Mouse (Mus musculus) forelimb bud, embryonic 11.5 days (tissue): ENCODE data around the gene Npcd.
"Not testable (repeated sequence)": the region's sequence is repeated elsewhere in the genome, so short reads cannot be mapped to it uniquely, and the experiment has no call there.

Experiments
- DNase-seq: peaks from one replicate; pipeline ENCODE4 v3.0.0-alpha.2; 2012; ENCODE audit warnings: low read depth, low spot score

Npcd gene

DNA sequence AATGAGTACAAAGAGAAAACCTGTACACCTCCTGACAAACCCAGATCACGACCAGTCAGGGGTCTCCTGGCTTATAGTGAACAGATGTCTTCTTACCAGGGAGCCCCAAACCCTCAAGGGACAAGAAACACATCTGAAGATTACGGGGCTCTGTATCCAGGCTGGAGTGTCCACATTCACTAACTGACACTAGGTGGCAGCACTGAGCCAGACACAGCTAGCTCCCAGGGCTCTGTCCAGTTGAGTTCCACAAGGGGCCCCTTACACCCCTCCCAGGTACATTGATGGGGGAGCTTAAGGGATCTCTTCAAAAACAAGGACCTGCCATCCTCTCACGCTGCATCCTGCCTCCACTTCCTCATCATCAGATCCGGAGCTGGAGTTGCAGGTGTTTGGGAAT lies 3.6 kb downstream of the Npcd start:
- peak; percentile 86 for DNase-seq

DNA sequence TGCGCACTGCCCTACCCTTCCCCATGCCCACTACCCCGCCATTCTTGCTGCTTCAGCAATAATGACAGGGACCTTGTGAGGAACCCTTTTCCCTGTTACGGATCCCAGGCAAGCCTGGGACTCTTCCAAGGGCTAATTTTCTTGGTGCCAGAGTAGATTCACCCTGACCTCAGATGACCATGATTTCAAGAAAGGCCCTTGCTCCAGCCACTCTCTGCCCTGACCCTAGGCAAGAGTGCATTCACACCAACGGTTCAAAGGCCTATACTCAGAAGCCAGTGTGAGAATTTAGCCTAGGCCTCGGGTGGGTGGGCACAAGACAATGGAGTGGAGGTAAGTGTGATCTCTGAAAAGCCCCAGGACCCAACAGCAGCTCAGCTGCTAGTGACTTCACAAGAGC lies 4.6 kb downstream of the Npcd start:
- DNase-seq, result no peak

DNA sequence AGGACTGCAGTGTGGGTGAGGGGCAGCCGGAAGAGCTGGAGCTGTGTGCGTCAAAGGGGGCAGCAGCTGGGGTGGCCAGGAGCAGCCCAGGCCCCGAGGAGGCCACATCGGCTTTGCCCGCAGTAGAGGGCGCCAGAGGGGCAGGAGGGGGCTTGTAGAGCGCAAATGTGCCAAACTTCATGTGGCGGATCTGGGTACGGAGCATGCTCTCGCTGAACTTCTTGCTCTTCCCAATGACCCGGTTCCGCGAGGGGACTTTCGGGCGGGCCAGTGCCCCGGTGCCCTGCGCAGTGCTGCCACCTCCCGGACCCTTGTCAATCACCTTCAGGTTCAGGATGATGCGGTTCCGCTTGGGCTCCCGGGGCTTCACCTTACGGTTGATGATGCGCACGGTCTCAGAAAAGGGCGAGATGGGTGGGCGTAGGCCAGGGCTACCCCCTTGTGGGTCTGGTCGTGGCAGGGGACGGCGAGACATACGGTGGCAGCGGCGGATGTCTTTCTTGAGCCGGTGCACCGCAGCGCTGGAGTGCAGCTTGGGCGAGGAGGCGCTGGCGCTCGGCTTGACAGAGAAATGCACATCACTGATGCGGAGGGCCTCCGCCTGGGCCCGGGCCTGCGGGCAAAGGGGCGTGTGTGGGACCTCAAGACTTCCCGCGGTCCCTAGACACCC lies 5.5 kb downstream of the Npcd start:
- no peak for DNase-seq

DNA sequence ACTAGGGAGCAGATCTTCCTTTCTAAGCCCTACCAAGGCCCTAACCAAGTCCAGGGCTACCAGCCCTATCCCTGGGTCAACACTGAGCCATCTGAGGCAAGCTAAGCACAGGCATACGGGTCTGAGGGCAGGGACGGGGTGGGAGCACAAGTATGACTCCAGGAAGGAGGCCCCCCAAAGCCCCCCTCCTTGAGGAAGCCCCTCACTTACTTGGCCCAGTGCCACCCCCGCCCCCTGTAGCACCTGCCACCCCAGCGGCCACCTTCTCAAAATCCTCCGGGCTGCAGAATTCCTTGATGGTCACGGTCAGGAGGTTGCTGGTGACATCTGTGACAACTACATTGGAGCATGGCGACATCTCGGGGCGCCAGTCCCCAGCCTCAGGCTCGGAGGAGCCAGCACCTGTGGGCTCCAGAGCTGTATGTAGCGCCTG lies 6.2 kb downstream of the Npcd start:
- no peak for DNase-seq

DNA sequence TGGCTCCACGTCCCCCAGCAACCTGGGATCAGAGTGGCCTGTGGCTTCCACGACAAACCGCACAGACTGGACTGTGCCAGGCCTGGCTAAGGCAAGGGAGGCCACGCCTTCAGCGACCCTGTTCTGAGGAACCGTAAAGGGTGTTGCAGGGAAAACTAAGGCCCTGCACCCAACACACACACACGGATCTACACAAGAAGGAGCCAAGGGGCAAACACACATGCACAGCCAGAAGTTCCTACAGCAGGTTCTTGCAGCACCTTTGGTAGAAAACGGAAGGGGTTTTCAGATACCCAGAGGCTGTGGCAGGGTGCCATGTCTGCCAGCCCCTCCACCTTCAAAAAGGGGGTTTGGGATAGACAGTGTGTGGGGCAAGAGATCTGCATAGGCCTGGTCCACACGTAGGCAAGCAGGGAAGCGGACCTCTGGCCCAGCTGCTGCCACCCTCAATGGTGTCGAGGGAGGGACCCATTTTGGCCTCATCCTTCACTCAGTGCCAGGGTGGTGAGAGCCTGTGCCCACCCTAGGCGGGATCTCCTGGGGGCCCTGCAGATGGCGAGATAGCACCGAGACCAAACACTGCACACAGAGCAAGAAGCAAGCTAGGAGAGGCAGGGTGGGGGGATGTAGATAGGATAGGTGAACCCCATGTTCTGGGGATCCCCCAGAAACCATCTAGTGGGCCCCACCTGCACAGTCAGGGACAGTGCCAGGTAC lies 6.8 kb downstream of the Npcd start:
- no peak for DNase-seq

DNA sequence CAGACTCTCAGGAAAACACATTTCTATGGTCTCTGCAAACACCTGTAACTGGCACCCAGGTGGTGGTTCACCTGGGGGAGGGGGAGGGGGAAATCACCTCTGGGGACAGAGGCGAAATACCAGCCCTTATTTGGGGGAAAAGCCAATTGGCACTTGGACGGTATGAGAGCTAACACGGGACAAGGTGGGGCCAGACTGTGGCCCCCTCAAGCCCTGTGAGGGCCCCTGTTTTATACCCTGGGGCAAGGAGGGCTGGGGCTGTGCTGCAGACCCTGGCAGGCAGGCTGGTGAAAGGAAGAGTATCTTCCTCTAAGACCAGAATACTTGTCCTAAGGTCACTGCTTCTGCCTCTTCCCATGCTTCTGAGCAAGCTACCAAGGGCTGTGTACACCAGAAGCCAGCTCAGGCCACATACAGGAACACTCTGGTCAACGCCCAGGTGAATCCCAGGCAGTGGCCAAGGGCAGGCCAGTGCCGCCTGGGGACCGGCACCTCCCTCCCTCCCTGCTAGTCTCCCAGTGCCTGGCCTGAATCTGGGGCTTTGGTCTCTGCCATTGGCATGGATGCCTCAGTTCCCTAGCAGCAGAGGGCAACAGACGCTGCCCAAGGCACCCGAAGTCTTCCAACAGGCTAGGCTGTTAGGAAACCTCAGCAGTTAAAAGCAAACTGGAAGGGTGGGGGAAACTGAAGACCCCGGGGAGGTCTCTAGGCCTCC lies 7.7 kb downstream of the Npcd start:
- DNase-seq, result no peak

DNA sequence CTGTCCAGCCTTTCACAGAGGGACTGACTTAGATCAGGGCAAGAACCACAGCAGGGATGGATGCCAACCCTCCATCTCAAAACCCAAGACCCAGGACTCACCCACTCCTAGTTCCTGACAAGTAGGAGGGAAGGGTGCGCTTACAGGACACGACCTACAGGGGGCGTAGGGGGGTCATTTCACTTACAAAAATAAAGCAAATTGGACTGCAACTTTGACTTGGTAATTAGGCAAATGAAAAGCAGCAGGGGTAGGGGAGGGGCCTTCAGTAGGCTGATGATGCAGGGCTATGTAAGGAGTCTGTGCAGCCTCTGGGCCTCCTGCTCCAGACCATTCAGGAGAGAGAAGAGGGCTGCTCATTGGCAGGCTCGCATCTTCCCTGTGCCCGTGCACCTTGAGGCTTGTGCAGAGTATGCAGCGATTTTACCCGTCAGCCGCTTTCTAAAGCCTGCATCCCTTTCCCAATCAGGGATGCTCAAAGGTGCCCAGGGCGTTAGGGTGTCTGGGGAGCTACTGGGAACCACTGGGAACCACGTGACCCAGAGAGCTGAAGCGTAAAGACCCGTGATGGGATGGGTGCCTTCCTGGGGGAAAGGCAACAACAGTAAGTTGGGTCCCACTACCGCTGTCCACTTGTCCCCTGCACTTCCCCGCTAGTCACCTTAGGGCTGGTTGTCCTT lies 8.8 kb downstream of the Npcd start:
- no peak for DNase-seq

DNA sequence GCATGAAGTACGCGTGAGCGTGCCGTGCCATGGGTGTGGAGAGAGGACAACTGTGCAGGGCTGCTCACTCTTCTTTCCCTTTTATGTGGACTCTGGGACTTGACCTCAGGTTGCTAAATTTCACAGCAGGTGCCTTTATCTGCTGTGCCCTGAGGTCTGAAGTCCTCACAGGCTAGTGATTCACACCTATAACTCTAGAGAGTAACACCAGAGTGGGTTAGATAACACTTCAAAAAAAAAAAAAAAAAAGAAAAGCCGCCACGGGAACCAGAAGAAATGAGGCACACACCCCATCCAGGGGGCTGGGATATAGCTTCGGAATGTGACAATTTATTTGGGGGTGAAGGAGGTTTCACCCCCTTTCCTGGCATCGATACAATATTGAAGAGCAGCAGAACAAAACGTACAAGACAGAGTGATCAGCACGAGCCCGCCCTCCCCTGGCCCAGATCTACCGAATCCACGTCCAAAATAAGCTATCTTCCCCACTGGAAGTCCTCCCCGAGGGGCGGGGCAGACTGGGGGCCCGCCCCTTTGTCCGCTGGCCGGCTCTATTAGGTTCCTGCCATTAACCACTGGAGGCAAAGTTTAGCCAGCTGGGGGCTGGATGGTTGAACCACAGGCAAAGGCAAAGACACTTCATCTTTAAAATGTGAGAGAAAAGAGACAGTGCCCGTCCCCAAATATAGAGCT lies 10.3 kb downstream of the Npcd start:
- no peak for DNase-seq

DNA sequence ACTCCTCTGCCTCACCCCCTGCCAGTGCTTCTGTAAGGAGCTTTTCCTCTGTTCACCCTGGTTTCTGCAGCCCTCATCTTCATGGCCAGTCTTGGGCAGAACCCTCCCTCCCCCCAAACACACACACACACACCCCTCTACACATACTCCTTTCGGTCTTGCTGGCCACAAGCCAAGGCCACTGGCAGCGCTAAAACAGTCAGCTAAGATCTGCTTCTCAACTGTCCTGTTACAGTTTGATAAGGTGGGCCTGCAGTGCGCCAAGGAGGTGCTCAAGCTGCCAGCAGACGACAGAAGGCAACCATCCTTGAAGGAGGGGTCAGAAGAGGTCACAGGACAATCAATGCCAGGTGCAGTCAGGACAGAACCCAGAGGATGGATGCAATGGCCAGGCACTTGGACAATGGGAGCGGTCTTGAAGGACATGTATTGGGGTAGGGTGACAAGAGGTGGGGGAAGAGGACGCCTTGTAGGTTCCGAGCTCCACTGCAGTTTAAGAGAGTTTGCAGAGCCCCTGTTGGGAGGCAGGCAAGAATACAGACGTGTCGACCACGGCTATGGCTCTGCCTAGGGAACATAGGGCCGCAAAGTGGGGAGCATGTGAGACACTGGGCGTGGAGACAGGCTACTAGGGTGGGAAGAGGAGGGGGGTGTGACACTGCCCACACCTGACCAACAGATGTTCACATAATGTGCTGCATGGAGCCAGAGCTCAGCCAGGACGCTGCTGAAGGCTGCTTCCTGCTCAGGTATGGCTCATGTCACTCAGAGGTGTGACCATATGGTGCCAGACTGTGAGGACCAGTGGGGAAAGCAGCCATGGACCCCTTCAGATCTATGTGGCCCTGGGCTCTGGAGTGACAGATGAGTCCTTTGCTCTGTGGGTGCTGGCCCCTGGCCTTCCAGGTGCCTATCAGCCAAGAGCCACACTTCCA lies 11.5 kb downstream of the Npcd start:
- DNase-seq, result no peak

DNA sequence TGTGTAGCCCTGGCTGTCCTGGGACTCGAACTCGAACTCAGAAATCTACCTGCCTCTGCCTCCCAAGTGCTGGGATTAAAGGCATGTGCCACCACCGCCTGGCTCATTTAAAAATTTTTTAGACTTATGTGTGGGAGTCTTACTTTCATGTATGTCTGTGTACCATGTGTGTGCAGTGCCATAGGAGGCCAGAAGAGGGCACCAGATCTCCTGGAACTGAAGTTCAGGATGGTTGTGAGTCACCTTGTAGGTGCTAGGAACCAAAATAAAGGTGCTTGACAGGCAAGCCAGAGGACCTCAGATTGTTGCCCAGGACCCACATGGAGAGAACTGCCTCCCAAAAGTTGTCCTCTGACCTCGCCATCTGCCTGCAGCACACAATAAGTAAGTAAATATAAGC lies 15.7 kb downstream of the Npcd start:
- no peak for DNase-seq

DNA sequence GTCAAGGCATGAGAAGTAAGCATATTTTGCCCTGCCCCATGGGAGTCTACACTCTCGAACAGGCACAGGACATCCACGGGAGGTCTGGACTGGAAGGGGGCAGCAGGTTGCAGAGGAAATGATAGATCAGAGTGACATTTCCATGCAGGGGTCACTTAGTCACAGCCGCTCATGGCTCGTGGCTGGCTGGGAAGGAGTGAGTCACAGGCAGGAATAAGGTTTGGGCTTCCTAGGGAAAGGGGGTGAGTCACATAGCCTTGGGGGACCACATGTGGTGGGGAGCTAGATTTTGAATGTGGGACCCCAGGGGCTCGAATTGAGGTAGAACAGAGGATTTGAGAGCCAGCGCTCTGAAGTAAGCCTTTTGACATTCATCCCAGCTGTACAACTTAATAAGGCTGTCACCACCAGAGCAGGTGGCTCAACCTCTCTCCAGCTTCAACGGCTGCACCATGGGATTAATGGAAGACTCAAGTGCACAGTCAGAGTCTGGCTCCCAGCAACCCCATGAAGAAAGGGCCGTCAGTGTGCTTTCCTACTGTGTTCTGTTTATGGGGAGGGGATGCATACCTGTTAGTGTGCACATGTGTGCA lies 20.3 kb downstream of the Npcd start:
- DNase-seq, result no peak

DNA sequence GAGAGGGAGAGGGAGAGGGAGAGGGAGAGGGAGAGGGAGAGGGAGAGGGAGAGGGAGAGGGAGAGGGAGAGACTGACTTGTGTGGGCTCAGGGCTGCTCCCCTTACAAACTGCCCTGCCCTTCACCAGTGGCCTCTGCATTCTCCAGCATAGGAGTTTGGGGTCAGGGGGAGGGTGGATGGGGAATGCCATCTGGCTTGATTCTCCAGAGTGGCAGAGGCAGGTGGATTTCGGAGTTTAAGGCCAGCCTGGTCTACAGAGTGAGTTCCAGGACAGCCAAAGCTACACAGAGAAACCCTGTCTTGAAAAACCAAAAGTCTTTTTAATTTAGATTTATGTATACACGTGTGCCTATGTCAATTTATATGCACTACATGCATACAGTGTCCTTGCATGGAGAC lies 21.2 kb downstream of the Npcd start:
- DNase-seq, result not testable (repeated sequence)

DNA sequence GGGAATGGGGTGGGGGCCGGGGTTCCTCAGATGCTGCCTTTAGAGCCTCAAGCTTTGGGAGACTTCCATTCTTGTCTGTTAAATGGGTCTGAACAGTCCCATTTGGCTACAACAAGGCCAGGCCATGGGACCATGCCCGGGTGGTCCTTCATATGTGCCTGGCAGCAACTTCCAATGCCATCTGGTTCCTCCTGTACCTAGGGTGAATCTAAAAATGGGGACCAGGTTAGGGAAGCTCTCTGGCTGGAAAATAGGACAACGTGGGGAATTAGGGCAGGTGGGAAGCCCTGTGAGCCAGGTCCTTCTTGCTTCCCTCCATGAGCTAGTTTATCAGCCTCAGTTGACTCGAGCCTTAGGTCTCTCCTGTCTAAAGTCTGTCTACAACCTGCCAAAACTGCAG lies 23.0 kb downstream of the Npcd start:
- DNase-seq, result no peak

DNA sequence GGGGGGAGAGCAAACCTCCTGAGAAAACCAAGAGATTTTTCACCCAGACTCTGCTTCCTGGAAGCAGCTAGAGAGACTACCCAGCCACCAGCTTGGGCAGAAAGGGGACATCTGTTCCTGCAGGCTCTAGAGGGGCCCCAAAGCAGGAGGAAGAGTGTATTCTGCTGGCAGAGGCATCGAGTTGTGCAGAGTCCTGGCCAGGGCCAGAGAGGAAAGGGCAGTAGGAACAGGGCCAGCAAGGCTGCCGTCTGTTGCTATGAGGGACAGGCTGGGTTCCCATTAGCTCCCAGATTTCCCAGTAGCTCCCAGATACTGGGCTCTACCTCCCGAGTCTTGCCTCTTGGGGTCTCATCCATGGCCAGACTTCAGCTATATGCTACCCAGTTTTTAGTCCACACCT lies 24.0 kb downstream of the Npcd start:
- no peak for DNase-seq

DNA sequence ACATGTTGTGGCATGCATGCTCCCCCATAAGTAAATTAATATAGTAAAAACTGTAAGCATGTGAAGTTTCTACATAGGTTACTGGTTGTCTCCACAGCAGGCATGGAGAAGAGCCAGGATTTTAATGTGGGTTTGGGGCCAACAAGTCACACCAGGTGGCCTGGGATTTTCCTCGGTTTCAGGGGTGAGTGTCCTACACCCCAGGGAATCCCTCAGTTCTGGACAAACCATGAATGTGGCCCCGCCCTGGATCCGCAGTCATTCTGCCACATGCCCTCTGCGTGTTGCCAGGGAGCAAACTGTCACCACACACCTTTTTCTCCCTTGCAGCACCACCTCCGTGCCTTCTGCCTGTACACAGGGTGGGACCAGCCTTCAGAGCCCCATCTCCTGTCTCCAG lies 25.4 kb downstream of the Npcd start:
- no peak for DNase-seq

DNA sequence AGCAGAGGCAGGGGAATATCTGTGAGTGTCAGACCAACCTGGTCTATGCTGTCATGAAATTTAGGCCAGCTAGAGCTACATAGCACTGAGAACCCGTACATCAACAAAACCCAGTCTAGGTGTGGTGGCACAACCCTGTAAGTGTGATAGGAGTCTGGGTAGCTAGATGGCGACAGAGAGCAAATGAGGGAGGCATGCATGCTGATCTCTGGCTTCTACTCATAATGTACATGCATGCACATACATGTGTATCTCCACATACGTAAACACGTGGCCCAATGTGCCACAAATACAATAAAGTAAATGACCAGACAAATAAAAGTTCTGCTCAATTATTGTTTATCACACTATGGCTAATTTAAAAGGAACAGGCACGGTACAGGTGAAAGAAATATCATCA lies 25.9 kb downstream of the Npcd start:
- DNase-seq, result peak; percentile 56

DNA sequence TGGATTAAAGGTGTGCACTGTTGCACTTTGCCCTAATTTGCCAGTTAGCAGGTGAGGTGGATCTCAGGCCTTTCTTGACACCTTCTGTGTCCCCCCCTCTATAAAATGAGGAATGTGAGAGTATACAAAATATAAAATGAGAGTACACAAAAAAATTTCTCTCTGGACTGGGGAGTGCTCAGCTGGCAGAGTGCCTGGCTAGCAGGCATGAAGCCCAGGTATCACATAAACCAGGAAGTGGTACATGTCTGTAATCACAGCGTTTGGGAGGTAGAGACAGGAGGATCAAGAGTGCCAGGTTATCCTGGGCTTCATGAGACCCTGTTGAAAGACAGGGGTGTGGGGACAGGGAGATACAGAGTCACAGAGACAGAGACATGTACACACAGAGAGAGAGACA lies 27.0 kb downstream of the Npcd start:
- DNase-seq, result no peak

DNA sequence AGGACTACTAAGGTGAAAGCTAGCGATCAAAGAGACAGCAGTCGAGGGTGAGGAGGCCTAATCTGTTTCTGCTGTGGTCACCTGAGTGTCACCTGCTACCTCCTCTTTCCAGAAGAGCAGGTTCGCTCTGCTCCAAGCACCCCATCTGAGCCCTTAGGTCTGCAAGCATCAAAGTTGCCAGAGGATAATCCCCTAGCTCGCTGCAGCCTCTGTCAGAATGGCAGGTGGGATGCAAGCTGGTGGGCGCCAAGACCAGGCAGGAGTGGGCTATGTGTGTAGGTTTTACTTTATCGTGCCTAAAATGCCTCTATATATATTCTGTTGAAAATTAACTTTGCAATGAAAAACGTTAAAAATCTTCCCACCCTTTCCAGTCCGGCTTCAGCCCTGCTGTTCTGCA lies 28.8 kb downstream of the Npcd start:
- DNase-seq, result no peak

DNA sequence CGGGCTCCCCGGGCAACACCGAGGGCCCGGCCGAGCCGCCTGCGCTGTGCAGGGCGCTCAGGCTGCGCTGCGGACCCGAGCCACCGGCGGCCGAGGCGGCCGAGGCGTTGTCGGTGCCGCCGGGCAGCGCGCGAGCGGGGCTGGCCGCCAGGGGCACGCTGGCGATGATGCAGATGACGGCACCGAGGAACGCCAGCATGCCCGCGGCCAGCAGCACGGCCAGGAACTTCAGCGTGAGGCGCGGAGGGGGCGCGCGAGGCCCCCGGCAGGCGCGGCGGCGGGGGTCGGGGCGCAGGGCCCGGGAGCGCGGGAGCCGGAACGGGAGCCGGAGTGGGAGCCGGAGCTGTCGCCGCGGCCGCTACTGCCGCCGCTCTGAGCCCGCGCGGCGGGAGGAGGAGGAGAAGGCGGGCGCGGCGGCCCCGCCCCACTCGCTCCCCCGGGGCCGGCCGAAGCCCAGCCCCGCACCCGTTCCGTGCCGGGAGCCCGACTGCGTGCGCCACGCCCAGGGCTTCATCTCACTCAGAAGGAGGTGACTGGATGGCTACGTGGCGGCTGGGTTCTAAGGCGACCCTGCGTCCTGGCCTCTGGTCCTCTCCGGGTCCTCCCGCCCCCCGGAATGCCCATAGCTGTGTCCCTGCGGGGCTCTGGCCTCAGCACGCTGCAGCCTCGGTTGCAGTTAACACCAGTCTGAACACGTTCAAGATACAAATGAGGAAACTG lies 29.5 kb downstream of the Npcd start, which contains the start of gene Nptxr:
Gene Nptxr, minus strand, starts transcription at position 415 of the 720 bp plus-strand sequence.
- no peak for DNase-seq
